Mouse (Mus musculus) C2C12 (cell line): ENCODE measurements at regions not wholly inside any gene's neighbourhood (a gene's known extent, or its start where the extent isn't known, plus 50 kb on each side); places are given as distances from the start of the nearest gene placed in this dataset.

ENCODE experiments used
- H3K27me3 ChIP-seq: one replicate; pipeline ENCODE4 v1.6.1; 2011; ENCODE audit not compliant: control insufficient read depth, insufficient read depth, insufficient read length
- H3K36me3 ChIP-seq: one replicate; pipeline ENCODE4 v1.6.1; 2011; ENCODE audit not compliant: control insufficient read depth, insufficient read depth
- H3K4me3 ChIP-seq: one replicate; pipeline ENCODE4 v1.5.1; 2011; ENCODE audit warnings: mild to moderate bottlenecking, control low read depth; ENCODE audit not compliant: poor library complexity, insufficient read depth, severe bottlenecking
- H3K79me2 ChIP-seq: one replicate; pipeline ENCODE4 v1.6.1; 2011; ENCODE audit not compliant: control insufficient read depth, insufficient read depth
- H3K79me3 ChIP-seq: one replicate; pipeline ENCODE4 v1.6.1; 2011; ENCODE audit warnings: low read depth, control low read depth
- H3ac ChIP-seq: one replicate; pipeline ENCODE3; 2011; ENCODE audit warnings: low read depth; ENCODE audit not compliant: control insufficient read depth, insufficient read length
- CEBPB ChIP-seq: IDR thresholded peaks from one replicate; pipeline ENCODE4 v1.6.1; 2011; ENCODE audit warnings: low read depth, mild to moderate bottlenecking, control low read depth, moderate library complexity
- CTCF ChIP-seq: IDR thresholded peaks from one replicate; pipeline ENCODE4 v1.5.1; 2011; ENCODE audit not compliant: control insufficient read depth, insufficient read depth, insufficient read length
- FOSL1 ChIP-seq: IDR thresholded peaks from one replicate; pipeline ENCODE4 v1.8.0; 2011; ENCODE audit warnings: mild to moderate bottlenecking, low read length; ENCODE audit not compliant: poor library complexity, insufficient read depth, severe bottlenecking
- MAX ChIP-seq: IDR thresholded peaks from one replicate; pipeline ENCODE4 v1.6.1; 2011; ENCODE audit warnings: mild to moderate bottlenecking, control low read depth
- MYOD1 ChIP-seq: IDR thresholded peaks from one replicate; pipeline ENCODE4 v1.6.1; 2011; ENCODE audit warnings: low read depth; ENCODE audit not compliant: control insufficient read depth, insufficient read length
- MYOG ChIP-seq: IDR thresholded peaks from one replicate; pipeline ENCODE4 v1.6.1; 2011; ENCODE audit not compliant: control insufficient read depth, insufficient read length; ENCODE audit errors: extremely low read depth
- USF1 ChIP-seq: IDR thresholded peaks from one replicate; pipeline ENCODE4 v1.6.1; 2011; ENCODE audit warnings: low read depth, mild to moderate bottlenecking, control low read depth, moderate library complexity

DNA sequence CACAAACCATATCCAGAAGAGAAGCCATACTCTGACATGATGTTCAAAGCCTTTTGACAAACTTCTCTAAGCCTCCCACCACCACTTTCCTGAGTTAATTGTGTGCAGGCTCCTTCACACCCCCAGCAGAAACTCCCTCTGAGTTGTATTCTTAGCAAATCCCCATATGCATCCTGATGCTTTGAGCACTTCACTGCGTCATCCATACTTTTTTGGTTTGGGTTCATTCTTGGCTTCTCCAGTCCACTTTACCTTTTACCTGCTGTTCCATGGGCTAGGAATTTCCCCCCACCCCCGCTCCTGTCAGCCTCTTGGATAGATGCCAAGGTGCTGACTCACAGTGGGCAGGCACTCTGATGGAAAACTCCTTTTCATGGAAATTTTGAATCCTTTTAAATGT is 575.2 kb downstream of the Prkd1 start:
- Histone ChIP-seq H3K36me3 (no peaks in the 10 kb centered on the region), H3K4me3 (no peak overlapping the region), H3K27me3 (no peaks in the 10 kb centered on the region), H3K79me2 (no peaks in the 10 kb centered on the region), H3K79me3 (no peaks in the 10 kb centered on the region), H3ac (no peak overlapping the region)
- TF ChIP-seq MYOG: no peak
- no peak for TF ChIP-seq USF1
- no peak for TF ChIP-seq MYOD1
- TF ChIP-seq CEBPB: no peak
- TF ChIP-seq MAX: no peak
- no peak for TF ChIP-seq CTCF
- no peak for TF ChIP-seq FOSL1

DNA sequence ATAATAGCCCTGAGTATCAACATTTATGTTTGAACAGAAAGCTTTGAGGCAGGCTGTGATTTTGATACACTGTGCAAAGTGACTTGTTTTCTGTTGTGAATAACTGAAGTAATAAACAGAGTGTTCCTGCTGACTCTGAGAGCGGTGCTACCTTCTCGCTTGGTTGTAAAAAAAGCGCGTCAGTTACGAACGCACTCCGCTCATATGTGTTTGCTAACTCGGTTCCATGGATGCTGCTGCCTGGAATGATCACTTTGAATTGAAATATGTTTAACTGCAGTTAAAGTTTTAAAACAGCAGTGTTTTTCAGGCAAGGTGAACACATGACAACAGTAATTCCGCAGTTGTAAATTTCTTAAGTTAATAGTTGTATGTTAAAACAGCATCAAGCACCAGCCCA is 567.7 kb downstream of the Prkd1 start:
- H3K79me2 ChIP-seq: no peaks in the 10 kb centered on the region
- no peak overlapping the region for H3ac ChIP-seq
- H3K27me3 ChIP-seq: no peaks in the 10 kb centered on the region
- TF ChIP-seq MYOD1 (no peak), MAX (no peak), CTCF (no peak), FOSL1 (no peak), MYOG (no peak), CEBPB (no peak), USF1 (no peak)
- no peaks in the 10 kb centered on the region for H3K36me3 ChIP-seq
- H3K4me3 ChIP-seq: no peak overlapping the region
- no peaks in the 10 kb centered on the region for H3K79me3 ChIP-seq

DNA sequence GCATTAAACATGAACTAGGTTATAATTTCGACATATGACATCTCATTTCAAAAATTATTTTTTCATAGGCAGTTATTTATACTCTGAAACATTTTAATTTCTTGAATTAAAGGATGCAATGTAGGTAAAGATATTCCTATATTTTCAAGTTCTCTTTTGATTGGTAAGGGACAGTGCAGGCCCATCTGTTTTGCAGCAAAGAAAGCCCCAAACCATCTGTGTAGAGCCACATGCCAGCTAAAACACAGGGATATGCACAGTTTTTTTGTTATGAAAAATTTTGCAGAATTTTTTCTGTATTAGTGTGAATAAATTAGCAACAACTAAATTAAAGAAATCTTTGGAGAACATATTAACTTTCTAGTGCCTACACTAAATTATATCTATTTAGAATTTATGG is 567.3 kb downstream of the Prkd1 start:
- no peak overlapping the region for H3K4me3 ChIP-seq
- no peaks in the 10 kb centered on the region for H3K36me3 ChIP-seq
- TF ChIP-seq MYOD1 (no peak), USF1 (no peak), MYOG (no peak), FOSL1 (no peak), CEBPB (no peak)
- H3K79me3 ChIP-seq: no peaks in the 10 kb centered on the region
- no peak overlapping the region for H3ac ChIP-seq
- no peaks in the 10 kb centered on the region for H3K27me3 ChIP-seq
- no peaks in the 10 kb centered on the region for H3K79me2 ChIP-seq

DNA sequence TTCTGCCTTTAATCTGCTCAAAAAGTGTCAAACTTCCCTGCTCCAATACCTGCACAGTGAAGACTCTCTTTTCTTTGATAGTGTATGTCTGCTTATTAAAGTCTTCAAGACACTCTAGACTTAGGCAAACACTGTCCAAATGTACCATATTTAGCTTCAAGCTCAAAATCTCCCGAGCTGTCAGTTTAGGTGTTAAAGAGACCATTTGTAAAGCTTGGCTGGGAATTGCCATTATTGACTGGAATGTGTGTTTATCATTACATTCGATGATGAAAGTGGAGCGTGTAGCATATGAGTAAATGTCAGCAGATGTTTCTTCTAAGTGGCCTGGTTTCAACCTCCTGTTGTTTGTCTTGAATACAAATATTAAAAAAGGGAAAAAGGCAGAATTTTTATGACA is 564.4 kb downstream of the Prkd1 start:
- Histone ChIP-seq H3K79me2 (no peaks in the 10 kb centered on the region), H3K79me3 (no peaks in the 10 kb centered on the region), H3K27me3 (no peaks in the 10 kb centered on the region), H3K4me3 (no peak overlapping the region), H3ac (no peak overlapping the region), H3K36me3 (no peaks in the 10 kb centered on the region)
- no peak for TF ChIP-seq CTCF
- no peak for TF ChIP-seq FOSL1
- TF ChIP-seq CEBPB: no peak
- TF ChIP-seq USF1: no peak
- no peak for TF ChIP-seq MYOD1
- no peak for TF ChIP-seq MYOG
- no peak for TF ChIP-seq MAX

DNA sequence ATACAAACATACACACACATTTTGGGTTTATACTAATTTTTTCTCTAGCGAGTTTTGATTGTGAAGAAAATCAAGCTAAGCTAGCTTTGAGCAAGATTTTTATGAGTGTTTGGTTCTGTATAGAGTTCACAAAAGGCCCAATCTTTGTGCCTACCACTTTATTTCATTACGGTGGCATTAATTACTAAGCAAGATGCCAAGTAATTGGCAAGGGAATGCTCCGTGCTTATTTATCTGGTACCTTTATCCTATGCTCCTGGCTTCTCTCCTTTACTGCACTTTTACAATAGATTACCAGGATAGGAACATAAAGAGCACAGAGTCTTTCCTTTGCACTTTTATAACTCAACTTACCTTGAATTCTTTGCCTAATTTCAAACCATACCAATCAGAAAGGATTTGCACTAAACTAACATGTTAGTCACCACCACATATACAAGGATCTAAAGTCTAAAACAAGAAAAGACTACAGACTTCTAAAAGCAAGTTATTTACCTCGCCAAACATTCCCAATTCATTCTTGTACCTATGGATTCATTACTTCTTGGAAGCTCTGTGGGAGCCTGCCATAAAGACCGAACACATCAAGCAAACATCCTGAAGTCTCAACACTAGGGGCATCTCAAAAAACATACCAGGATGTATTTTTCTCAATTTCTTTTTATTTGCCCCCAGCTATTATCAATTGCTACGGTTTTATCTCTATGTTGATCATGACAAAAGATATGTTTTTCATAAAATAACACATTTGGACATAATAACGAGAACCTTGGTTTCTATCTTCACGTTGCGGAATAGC is 537.5 kb downstream of the Prkd1 start:
- TF ChIP-seq USF1: no peak
- no peak for TF ChIP-seq MAX
- TF ChIP-seq MYOG: no peak
- no peak for TF ChIP-seq MYOD1
- no peak for TF ChIP-seq FOSL1
- TF ChIP-seq CTCF: no peak
- TF ChIP-seq CEBPB: no peak
- Histone ChIP-seq H3ac (no peak overlapping the region), H3K36me3 (no peaks in the 10 kb centered on the region)

More for the DNA sequence above, 537.5 kb downstream of the Prkd1 start:
- no peak overlapping the region for H3K4me3 ChIP-seq
- H3K27me3 ChIP-seq: no peaks in the 10 kb centered on the region
- no peaks in the 10 kb centered on the region for H3K79me3 ChIP-seq
- H3K79me2 ChIP-seq: no peaks in the 10 kb centered on the region
